Mouse (Mus musculus): ENCODE measurements around the gene Smyd3.

DNA sequence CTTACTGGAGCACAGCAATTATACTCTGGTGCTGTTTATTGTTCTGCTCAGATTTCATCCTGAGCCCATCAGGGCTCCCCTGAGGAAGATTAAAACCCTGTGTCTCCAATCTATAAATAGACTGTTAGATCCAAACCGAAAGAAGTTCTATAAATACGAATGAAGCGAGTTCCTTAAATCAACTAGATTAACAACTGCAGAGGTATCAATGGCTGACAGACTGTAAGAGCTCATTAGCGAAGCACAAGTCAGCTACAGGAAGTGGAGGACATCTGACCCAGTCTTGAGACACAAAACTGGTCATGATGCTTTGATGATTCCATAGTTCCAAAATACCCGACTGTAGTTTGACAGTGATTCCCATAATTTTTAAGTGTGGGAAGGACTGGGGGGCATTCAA lies 29.9 kb downstream of the Smyd3 start:
- TF ChIP-seq CTCF (IDR thresholded peaks at IDR 0.05; ENCODE audit: insufficient read depth, low read depth, low read length): no peak
- no peak for TF ChIP-seq POLR2A (IDR thresholded peaks at IDR 0.05; ENCODE audit: insufficient read depth, low read depth, low read length)

All from olfactory bulb, adult 2 months (tissue).